Mouse (Mus musculus): ENCODE results near the gene Zbtb45. TPM values are rescaled to one million over a fixed set of nuclear protein-coding genes. Genes with fewer than 3 reads are reported as not detected.

The Zbtb45 gene
- total and polyA plus RNA-seq, 3 experiments, result 6.8 to 14.1 (median 9.3) TPM

- H3K79me2 ChIP-seq (replicated peaks; ENCODE audit: control insufficient read depth, insufficient read depth, low read length), result no peaks in the 10 kb centered on the region
- 84% methylated on average over 7 of the region's 7 CpGs for WGBS
- H3K4me1 ChIP-seq (ENCODE audit: control insufficient read depth, insufficient read depth, low read length), result peaks cover 6% of the 10 kb centered on the region
- DNase-seq, result no peak
- no peak overlapping the region for H3K27ac ChIP-seq
- no peak overlapping the region for H3K9ac ChIP-seq (ENCODE audit: low read depth, low read length)
- H3K36me3 ChIP-seq (ENCODE audit: control insufficient read depth, insufficient read depth, low read length), result no peaks in the 10 kb centered on the region; the same call in 1 of the 2 replicates
- H3K27me3 ChIP-seq (ENCODE audit: control insufficient read depth, insufficient read depth, low read length), result no peaks in the 10 kb centered on the region
- no peak overlapping the region for H3K4me3 ChIP-seq
- TF ChIP-seq EP300 (IDR thresholded peaks at IDR 0.05; ENCODE audit: insufficient read depth, low read depth, low read length) (no peak), POLR2A (IDR thresholded peaks at IDR 0.05; ENCODE audit: insufficient read depth, low read depth, low read length) (no peak), CTCF (IDR thresholded peaks at IDR 0.05) (no peak)
- intact Hi-C loops (cut with DNase I), result loop anchor here (10.0 kb wide), 1 partner anchor 558 kb away; the partner anchor contains the start of gene Zfp606
Measured at GRCm38 (mm10) chr7:13032541-13032940, 22.7 kb upstream of the Zbtb45 start.

- H3K79me2 ChIP-seq (replicated peaks; ENCODE audit: control insufficient read depth, insufficient read depth, low read length), result no peaks in the 10 kb centered on the region
- TF ChIP-seq EP300 (IDR thresholded peaks at IDR 0.05; ENCODE audit: insufficient read depth, low read depth, low read length), result no peak
- TF ChIP-seq POLR2A (IDR thresholded peaks at IDR 0.05; ENCODE audit: insufficient read depth, low read depth, low read length), result no peak
- TF ChIP-seq CTCF (IDR thresholded peaks at IDR 0.05), result no peak
- no peak overlapping the region for H3K9ac ChIP-seq (ENCODE audit: low read depth, low read length)
- H3K27ac ChIP-seq, result no peak overlapping the region
- no peaks in the 10 kb centered on the region; the same call in 1 of the 2 replicates for H3K36me3 ChIP-seq (ENCODE audit: control insufficient read depth, insufficient read depth, low read length)
- intact Hi-C loops (cut with DNase I), result loop anchor here (10.0 kb wide), 1 partner anchor 557 kb away; the partner anchor contains the start of gene Zfp606
- no peak for DNase-seq
- H3K27me3 ChIP-seq (ENCODE audit: control insufficient read depth, insufficient read depth, low read length), result no peaks in the 10 kb centered on the region
- peaks cover 6% of the 10 kb centered on the region for H3K4me1 ChIP-seq (ENCODE audit: control insufficient read depth, insufficient read depth, low read length)
- 84% methylated on average over 2 of the region's 2 CpGs for WGBS
- H3K4me3 ChIP-seq, result no peak overlapping the region
Measured at GRCm38 (mm10) chr7:13031983-13032382, 22.1 kb upstream of the Zbtb45 start.

- peaks cover 3% of the 10 kb centered on the region for H3K4me1 ChIP-seq (ENCODE audit: control insufficient read depth, insufficient read depth, low read length)
- H3K36me3 ChIP-seq (ENCODE audit: control insufficient read depth, insufficient read depth, low read length), result peaks cover 4% of the 10 kb centered on the region
- intact Hi-C loops (cut with DNase I), result loop anchor here (10.0 kb wide), 1 partner anchor 556 kb away; the partner anchor contains the start of gene Zfp606
- peak in 1 of 2 experiments; percentile 16 for DNase-seq
- WGBS, result 68% methylated on average over 5 of the region's 5 CpGs
- H3K4me3 ChIP-seq, result no peak overlapping the region
- H3K27me3 ChIP-seq (ENCODE audit: control insufficient read depth, insufficient read depth, low read length), result no peaks in the 10 kb centered on the region
- TF ChIP-seq CTCF (IDR thresholded peaks at IDR 0.05) (peak; percentile 56), EP300 (IDR thresholded peaks at IDR 0.05; ENCODE audit: insufficient read depth, low read depth, low read length) (no peak), POLR2A (IDR thresholded peaks at IDR 0.05; ENCODE audit: insufficient read depth, low read depth, low read length) (no peak)
- no peak overlapping the region for H3K27ac ChIP-seq
- no peak overlapping the region for H3K9ac ChIP-seq (ENCODE audit: low read depth, low read length)
- peaks cover 1% of the 10 kb centered on the region for H3K79me2 ChIP-seq (replicated peaks; ENCODE audit: control insufficient read depth, insufficient read depth, low read length)
Measured at GRCm38 (mm10) chr7:13031069-13031468, 21.2 kb upstream of the Zbtb45 start.

- DNase-seq, result no peak
- Histone ChIP-seq H3K27ac (no peak overlapping the region), H3K27me3 (ENCODE audit: control insufficient read depth, insufficient read depth, low read length) (no peaks in the 10 kb centered on the region), H3K9ac (ENCODE audit: low read depth, low read length) (no peak overlapping the region), H3K4me1 (ENCODE audit: control insufficient read depth, insufficient read depth, low read length) (peaks cover 4% of the 10 kb centered on the region; the same call in 1 of the 2 replicates), H3K4me3 (no peak overlapping the region), H3K79me2 (replicated peaks; ENCODE audit: control insufficient read depth, insufficient read depth, low read length) (peaks cover 1% of the 10 kb centered on the region), H3K36me3 (ENCODE audit: control insufficient read depth, insufficient read depth, low read length) (peaks cover 9% of the 10 kb centered on the region)
- intact Hi-C loops (cut with DNase I), result no loop called here
- WGBS, result 94% methylated on average over 4 of the region's 4 CpGs
- TF ChIP-seq CTCF (IDR thresholded peaks at IDR 0.05) (no peak), POLR2A (IDR thresholded peaks at IDR 0.05; ENCODE audit: insufficient read depth, low read depth, low read length) (no peak), EP300 (IDR thresholded peaks at IDR 0.05; ENCODE audit: insufficient read depth, low read depth, low read length) (no peak)
Measured at GRCm38 (mm10) chr7:13028986-13029385, 19.2 kb upstream of the Zbtb45 start.

- peaks cover 6% of the 10 kb centered on the region for H3K4me1 ChIP-seq (ENCODE audit: control insufficient read depth, insufficient read depth, low read length)
- peak overlapping the region; percentile 89 for H3K9ac ChIP-seq (ENCODE audit: low read depth, low read length)
- H3K79me2 ChIP-seq (replicated peaks; ENCODE audit: control insufficient read depth, insufficient read depth, low read length), result peaks cover 1% of the 10 kb centered on the region
- no peak for TF ChIP-seq CTCF (IDR thresholded peaks at IDR 0.05)
- TF ChIP-seq EP300 (IDR thresholded peaks at IDR 0.05; ENCODE audit: insufficient read depth, low read depth, low read length), result no peak
- TF ChIP-seq POLR2A (IDR thresholded peaks at IDR 0.05; ENCODE audit: insufficient read depth, low read depth, low read length), result no peak
- peaks cover 9% of the 10 kb centered on the region for H3K36me3 ChIP-seq (ENCODE audit: control insufficient read depth, insufficient read depth, low read length)
- WGBS, result 34% methylated on average over 4 of the region's 4 CpGs
- no peaks in the 10 kb centered on the region for H3K27me3 ChIP-seq (ENCODE audit: control insufficient read depth, insufficient read depth, low read length)
- peak overlapping the region; percentile 100 for H3K4me3 ChIP-seq
- DNase-seq, result peak in 1 of 2 experiments; percentile 16
- no peak overlapping the region; the same call in 1 of the 2 replicates for H3K27ac ChIP-seq
- intact Hi-C loops (cut with DNase I), result no loop called here
Measured at GRCm38 (mm10) chr7:13025511-13026112, 15.8 kb upstream of the Zbtb45 start.

GRCm38 (mm10) chr7:13024805-13025204 is 15.0 kb upstream of the Zbtb45 start:
- WGBS, result under 1% methylated on average over 43 of the region's 44 CpGs
- peak; percentile 73 to 75 for DNase-seq
- Histone ChIP-seq H3K27ac (peak overlapping the region; percentile 98), H3K4me3 (peak overlapping the region; percentile 100), H3K9ac (ENCODE audit: low read depth, low read length) (peak overlapping the region; percentile 89), H3K36me3 (ENCODE audit: control insufficient read depth, insufficient read depth, low read length) (peaks cover 9% of the 10 kb centered on the region), H3K79me2 (replicated peaks; ENCODE audit: control insufficient read depth, insufficient read depth, low read length) (peaks cover 1% of the 10 kb centered on the region), H3K27me3 (ENCODE audit: control insufficient read depth, insufficient read depth, low read length) (no peaks in the 10 kb centered on the region), H3K4me1 (ENCODE audit: control insufficient read depth, insufficient read depth, low read length) (peaks cover 6% of the 10 kb centered on the region)
- intact Hi-C loops (cut with DNase I), result loop anchor here (1.0 kb wide), 1 partner anchor 9 kb away; the partner anchor contains the start of gene Chmp2a
- TF ChIP-seq EP300 (IDR thresholded peaks at IDR 0.05; ENCODE audit: insufficient read depth, low read depth, low read length) (no peak), CTCF (IDR thresholded peaks at IDR 0.05) (peak; percentile 28)
